Mouse (Mus musculus): ENCODE results near the gene Casp9. TPM values are rescaled to one million over a fixed set of nuclear protein-coding genes. Genes with fewer than 3 reads are reported as not detected.

Casp9 gene
- 23.4 to 41.6 TPM (median 39.5 TPM) in 3 replicates for total RNA-seq (2017)

DNA sequence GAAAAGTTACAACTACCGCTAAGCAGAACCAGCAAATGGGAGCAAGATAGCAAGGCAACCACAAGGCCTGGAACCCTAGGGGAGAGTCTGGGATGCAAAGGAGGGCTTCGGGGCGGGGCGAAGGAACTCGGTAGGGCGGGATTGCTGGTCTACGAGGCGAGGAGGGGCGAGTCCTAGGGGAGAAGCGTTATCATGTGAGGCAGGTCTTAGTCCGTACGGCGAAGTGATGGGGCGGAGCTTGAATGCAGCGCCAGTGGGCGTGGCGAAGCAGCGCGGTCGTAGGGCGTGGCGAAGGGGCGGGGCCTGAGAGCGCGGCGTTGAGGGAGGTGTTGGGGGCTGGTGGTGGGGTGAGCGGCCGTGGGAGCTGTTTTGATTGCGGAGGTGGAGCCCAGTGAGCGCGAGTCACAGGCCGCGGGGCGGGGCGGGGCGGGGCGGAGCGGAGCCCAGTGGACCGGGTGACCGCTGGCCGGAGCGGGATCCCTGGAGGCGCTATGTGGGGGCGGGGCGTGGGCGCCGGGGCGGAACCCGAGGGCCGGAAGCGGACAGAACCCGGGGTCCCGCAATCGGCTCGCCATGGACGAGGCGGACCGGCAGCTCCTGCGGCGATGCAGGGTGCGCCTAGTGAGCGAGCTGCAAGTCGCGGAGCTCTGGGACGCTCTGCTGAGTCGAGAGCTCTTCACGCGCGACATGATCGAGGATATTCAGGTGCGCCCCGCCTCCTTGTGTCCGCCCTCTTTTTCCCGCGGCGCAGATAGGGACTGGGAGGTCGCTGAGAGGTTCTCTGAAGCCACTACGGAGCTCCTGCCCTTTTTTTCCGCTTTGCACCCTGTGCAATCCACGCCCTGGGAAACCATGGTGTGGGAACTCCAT is at the start of gene Casp9:
Gene Casp9 (plus strand): TSS at position 331 of the 870 bp plus-strand sequence.
- ATAC-seq (replicated peaks; ENCODE audit: insufficient number of reproducible peaks, low FRiP score, low TSS enrichment, poor library complexity, severe bottlenecking): peak; percentile 72

DNA sequence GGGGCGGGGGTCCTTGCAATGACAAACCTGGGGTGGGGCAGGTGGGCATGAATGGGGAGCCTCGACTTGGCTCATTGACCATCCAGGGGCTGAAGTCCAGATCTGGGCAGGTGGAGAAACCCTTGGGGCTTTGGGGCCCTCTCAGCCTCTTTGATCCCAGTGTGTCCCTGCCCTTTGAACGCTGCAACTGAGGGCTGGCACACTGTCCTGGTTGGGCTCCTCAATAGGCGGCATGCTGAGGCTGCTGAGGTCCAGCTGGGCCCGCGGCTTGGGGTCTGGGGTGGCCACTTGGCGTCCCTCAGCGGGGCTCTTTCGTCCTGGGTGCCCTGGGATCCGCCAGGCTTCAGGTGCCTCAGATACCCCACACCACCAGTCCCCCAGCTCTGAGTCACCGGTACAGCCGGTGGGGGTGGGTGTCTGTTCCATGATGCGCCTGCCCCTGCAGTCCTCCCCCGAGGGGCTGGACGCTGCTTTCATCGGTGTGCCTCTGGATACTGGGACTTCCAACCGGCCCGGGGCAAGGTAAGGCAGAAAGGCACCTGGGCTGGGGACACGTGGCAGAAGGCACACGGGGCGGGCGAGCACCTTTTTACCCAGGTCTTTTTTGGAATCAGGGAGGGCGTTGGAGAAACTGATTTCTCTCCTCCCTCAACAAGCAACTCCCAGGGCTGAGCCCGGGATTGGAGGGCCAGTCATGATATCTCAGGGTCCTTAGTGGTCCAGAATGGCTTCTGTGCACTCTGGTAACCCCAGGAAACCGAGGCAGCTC is 46.6 kb upstream of the Casp9 start, which contains the start of gene Agmat:
Gene Agmat (plus strand): TSS at position 95 of the 769 bp plus-strand sequence.
- ATAC-seq (replicated peaks; ENCODE audit: insufficient number of reproducible peaks, low FRiP score, low TSS enrichment, poor library complexity, severe bottlenecking): no peak

DNA sequence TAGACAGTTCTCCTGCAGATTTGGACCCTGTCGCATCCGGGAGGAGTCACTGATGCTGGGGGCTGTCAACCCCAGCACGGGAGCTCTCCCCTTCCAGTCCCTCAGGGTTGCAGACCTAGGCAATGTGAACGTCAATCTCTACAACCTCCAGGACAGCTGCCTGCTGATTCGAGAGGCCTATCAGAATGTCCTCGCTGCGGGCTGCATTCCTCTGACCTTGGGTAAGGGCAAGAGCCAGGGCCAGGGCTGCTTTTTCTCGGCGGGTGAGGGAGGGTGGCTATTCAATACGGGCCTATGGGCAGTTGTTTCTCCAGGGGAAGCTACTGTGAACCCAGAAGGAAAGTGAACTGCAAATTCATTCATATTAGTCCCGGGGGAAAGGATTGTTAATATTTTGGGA is 43.9 kb upstream of the Casp9 start:
- ATAC-seq (replicated peaks; ENCODE audit: insufficient number of reproducible peaks, low FRiP score, low TSS enrichment, poor library complexity, severe bottlenecking): no peak

DNA sequence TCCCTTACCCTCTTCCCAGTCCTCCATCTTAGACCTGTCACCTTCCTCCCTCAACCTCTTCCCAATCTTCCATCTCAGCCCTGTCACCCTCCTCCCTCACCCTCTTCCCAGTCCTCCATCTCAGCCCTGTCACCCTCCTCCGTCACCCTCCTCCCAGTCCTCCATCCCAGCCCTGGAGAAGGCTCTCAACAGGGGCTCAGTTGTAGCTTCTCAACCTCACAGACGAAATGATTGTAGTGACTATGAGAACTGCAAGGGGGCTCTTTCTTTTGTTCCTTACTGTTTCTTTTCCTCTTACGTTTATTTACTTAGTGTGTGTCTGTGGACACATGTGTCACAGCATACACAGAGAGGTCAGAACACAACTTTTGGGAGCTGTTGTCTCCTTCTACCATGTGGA is 42.6 kb upstream of the Casp9 start:
- no peak for ATAC-seq (replicated peaks; ENCODE audit: insufficient number of reproducible peaks, low FRiP score, low TSS enrichment, poor library complexity, severe bottlenecking)

DNA sequence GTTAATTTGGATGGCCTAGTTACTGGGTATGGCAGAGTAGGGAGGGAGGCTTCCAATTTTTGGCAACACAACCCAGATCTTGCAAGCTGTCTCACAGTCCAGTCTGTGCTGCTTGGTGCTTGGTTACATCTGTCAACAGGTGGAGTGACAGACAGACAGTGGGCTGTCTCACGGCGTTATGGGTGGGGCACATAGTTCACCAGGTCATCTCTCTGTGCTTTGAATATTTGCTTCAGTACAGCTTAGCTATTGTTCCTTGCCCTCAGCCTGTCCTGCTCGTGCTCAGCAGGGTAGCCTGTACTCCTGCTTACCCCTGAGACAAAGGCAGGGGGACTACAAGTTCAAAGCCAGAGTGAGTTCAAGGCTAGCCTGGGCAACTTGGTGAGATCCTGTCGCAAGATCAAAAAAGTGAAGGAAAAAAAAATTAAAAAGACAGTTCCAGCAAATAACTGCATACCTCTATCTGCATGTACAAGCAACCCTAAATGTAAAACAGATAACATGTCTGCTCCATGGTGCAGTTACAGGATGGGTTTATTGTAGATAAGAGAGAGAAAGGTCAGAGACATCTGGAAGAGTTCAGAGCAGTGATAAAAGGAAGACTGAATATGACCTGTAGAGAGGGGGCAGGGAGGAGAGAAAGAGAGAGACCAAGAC is 41.9 kb upstream of the Casp9 start:
- ATAC-seq (replicated peaks; ENCODE audit: insufficient number of reproducible peaks, low FRiP score, low TSS enrichment, poor library complexity, severe bottlenecking): no peak

DNA sequence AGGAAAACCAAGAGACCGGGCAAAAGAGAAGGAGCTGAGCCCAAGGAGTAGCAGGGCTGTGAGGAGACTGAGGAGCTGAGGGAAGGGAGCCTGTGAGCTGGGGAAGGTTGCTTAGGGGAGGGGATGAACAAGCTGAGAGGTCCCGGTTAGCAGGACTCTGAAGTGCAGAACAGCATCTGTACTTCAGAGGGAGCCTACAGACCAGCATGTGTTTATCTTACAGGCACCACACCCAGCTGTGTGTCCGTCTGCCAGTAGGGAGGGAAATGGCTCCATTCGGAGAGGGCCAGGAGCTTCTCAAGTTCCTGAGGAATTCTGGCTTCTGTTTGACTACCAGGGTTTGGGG is 41.4 kb upstream of the Casp9 start:
- no peak for ATAC-seq (replicated peaks; ENCODE audit: insufficient number of reproducible peaks, low FRiP score, low TSS enrichment, poor library complexity, severe bottlenecking)

DNA sequence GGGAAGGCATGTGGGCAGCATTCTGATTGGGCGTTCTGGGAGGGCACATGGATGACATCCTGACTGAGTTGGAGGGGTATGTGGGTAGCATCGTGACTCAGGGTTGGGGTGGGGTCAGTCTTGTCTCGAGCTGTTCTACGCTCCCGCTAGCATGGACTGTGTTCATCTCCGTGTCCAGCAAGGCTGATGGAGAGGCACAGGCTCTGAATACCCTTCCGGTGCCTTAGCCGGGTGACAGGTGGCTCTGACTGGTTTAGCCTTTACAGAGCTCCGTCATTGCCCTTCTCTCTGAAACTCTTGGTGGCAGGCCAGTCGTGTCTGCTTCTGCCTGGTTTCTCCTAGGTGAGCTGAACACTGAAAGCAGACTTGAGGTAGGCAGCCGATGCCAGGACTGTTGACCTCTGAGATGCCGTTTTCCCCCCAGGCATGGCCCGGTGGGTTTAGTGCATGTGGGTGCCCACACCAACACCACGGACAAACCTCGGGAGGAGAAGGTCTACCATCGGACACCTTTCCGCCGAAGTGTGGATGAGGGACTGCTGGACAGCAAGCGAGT is 38.0 kb upstream of the Casp9 start:
- no peak for ATAC-seq (replicated peaks; ENCODE audit: insufficient number of reproducible peaks, low FRiP score, low TSS enrichment, poor library complexity, severe bottlenecking)

DNA sequence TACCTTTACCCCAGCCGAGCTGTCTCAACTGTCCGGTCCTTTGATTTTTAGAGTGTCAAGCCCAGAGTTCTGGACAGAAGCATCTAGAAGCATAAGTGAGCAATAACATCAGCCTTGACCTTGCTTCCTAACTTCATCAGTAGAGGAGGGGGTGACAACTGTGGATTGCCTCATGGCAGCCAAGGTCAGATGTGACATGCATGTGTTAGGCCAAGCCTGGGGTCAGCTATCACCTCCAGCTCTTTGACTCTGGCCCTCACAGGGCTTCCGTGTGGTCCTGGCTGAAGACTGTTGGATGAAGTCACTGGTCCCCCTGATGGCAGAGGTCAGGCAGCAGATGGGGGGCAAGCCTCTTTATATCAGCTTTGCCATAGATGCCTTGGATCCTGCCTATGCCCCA is 36.3 kb upstream of the Casp9 start:
- ATAC-seq (replicated peaks; ENCODE audit: insufficient number of reproducible peaks, low FRiP score, low TSS enrichment, poor library complexity, severe bottlenecking): no peak

DNA sequence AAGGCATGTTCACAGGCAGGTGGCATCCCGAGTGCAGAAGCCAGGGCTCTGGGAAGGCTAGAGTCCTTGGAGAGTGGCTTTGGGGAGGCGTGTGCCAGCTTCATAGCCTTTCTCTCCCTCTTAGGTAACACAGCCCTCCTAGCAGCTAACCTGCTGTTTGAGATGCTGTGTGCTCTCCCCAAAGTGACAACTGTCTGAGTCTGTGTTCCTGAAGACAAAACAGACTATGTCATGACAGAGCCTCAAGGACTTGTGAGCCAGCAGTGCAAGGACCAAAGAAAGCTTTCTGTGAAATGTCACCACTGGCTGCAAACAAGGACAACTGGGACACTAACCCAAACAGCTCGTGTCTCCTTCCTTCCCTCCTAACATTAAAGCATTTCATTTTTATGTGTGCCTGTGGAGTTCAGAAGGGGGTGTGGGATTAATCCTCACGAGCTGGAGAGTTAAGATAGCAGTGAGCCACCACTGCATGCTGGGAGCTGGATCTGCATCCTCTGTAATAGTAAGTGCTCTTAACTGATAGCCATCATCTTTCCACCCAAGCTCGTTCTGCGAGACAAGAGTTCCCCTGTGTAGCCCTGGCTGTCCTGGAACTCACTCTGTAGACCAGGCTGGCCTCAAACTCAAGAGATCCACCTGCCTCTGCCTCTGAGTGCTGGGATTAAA is 34.4 kb upstream of the Casp9 start:
- ATAC-seq (replicated peaks; ENCODE audit: insufficient number of reproducible peaks, low FRiP score, low TSS enrichment, poor library complexity, severe bottlenecking): no peak

DNA sequence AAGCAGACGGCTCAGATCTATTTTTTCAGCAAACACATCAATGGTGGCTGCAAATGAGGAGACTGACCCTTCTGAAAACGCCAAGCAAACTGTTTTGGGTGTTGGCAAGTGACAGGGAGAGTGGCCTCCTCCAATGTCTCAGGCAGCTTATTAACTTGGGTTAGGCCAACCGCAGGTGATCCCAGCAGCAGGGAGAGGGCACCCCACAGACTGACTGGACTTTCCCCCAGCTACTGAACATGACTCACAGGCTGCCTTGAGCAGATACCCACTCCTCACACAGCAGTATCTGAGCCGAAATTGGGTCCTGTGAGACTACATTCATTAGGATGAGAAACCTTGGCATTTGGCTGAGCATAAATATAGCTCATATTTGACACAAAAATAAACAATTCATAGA is 32.5 kb upstream of the Casp9 start:
- ATAC-seq (replicated peaks; ENCODE audit: insufficient number of reproducible peaks, low FRiP score, low TSS enrichment, poor library complexity, severe bottlenecking): no peak

DNA sequence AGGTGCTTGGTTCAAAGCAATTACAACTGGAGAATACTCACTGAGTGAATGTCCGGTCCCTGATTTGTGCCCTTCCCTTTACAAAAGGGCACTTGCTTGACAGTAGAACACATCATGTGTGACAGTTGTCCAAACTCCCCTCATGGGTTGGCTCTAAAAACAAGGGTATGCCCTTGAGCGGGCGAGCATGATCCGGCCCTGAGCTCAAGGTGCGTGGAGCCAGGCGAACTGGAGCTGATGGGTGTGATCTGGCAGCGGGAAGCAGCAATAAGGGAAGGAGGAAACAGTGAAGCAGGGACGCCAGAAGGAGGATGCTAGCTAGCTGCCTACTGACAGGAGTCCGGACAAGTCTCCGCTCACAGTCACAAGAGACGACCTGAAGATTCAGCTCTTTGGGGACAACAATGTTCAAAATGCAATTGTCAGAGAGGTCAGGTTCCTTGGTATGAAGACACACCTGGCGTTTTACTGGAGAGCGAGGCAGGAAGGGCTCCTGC is 31.3 kb upstream of the Casp9 start:
- ATAC-seq (replicated peaks; ENCODE audit: insufficient number of reproducible peaks, low FRiP score, low TSS enrichment, poor library complexity, severe bottlenecking): no peak

DNA sequence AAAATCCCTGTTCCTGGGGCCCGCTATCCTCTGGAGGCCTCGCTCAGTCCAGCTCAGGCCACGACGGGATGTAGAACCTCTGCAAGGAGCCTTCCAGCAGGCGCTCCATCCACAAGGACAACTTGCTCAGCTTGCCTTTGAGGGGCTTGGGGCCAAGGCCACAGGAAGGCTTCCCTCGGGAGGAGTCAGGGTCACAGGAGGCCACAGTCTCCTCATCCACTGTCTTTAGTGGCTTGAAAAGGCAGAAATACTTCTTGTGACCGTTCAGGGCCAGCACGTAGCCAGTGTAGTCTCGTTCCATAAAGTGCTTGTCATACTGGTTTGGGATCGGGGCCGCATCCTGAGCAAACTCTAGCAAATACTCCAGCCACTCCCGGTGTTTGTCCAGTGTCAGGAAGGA is 29.9 kb upstream of the Casp9 start:
- no peak for ATAC-seq (replicated peaks; ENCODE audit: insufficient number of reproducible peaks, low FRiP score, low TSS enrichment, poor library complexity, severe bottlenecking)

DNA sequence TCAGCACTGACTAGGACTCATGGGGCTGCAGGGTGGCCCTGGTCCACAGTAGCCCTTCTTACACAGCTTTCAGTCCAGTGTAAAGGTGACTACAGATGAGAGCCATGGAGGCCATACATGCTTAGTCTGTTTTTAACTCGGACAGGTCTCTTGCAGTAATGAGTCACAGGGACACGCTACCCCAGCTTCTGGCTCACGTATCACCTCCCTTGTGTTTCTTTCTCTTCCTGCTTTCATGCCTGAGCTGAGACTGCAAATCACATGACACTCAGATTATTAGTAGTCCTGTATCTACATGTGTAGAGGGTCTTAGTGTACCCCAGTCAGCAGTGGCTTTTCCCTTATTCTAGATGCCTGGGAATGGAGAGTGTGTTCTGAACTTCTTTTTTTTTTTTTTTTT is 28.4 kb upstream of the Casp9 start:
- no peak for ATAC-seq (replicated peaks; ENCODE audit: insufficient number of reproducible peaks, low FRiP score, low TSS enrichment, poor library complexity, severe bottlenecking)

DNA sequence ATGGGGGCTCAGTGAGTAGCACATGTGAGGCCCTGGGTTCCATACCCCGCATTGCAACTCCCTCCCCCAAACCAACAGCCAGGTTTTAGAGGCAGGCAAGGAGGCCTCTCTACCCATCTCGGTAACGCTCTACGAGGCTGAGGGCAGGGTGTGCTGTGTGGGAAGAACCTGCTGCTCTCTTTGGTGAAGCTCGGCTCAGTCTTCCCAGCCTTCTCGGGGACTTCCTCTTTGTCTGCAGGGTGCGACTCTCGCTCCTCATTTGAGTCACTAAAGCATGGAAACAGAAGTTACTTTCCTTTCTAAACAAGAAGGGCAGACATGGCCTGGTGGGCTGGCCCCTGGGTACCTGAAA is 27.1 kb upstream of the Casp9 start:
- ATAC-seq (replicated peaks; ENCODE audit: insufficient number of reproducible peaks, low FRiP score, low TSS enrichment, poor library complexity, severe bottlenecking): peak; percentile 73

DNA sequence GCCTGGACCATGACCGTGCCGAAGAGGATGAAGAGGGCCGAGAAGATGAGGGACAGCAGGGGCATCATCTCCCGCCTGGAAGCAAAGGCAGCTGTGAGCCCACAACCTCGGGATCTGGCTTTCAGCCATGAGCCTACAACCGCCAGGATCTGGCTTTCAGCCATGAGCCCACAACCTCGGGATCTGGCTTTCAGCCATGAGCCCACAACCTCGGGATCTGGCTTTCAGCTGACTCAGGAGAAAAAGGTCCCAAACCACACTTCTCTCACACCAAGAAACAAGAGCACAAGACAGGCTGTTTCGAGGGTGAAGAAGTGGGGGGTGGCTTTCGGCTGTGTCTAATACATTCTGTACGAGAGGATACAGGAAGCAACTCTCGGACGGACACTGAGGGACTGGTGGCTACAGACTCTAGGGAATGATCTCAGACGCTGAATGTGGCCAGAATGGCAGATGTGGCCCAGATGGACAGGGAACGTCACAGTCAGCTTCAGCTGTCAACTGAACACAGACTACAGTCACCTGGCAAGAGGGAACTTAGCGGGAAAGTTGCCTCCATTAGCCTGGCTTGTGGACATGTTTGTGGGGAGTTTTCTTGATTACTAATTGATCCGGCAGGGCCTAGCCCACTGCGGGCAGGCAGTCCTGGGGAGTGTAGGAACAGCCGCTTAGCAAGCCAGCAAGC is 26.6 kb upstream of the Casp9 start:
- no peak for ATAC-seq (replicated peaks; ENCODE audit: insufficient number of reproducible peaks, low FRiP score, low TSS enrichment, poor library complexity, severe bottlenecking)

DNA sequence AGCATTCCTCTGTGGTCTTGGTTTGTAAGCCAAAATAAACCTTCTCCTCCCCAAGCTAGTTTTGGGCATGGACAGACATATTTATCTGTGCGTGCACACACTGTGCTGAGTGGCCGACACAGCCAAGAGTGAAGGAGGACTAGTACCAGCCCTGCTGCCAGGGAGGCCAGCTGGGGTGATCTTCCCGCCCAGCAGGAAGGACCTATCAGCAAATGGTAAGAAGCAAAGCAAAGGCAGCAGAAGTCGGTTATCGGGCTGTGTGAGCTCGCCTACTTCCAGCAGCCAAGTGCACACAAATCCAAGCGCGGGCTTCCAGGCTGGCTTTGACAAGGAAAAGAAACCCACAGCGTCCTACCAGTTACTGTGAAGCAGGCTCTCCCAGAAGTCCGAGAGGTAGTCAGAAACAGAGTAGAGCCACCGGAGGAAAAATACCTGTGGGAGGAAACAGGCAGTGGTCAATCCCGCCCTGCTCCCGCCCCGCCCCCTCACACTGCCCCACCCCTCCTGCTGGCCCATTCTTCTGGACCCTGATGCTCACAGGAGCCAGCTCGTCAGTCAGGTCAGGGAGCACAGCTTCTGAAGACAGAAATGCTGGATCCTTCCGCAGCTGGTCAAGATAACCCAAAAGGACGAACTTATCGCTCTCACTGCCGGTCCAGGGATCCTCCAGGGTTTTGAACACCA is 25.9 kb upstream of the Casp9 start:
- no peak for ATAC-seq (replicated peaks; ENCODE audit: insufficient number of reproducible peaks, low FRiP score, low TSS enrichment, poor library complexity, severe bottlenecking)

DNA sequence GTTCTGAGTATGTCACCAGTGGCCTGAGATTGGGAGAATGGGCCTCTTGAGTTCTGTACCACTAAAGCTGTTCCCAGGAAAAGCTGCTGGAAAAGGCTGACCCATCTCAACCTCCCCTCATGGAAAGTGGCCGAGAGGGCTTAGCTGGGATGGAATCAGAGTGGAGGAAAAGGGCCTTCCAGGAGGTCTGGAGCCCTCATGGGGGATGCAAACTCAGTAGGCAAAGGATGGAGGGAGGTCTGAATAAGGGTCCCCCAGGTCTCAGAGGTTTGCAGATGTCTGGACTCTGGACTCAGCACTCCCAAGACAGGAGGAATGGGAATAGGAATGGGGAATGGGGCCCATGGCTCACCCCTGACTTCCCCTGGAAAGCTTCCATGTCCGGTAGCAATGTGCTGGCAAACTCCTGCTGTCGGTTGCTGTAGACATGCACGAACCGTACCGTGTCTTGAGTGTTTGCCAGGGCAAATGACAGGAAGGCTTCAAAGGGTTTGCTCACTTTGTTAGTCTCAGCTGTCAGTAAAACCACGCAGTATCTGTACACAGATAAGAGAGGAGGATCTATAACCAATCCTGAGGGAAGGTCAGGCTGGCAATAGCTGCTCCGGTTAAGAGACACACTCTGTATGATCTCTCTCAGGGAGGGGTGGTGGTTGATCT is 23.8 kb upstream of the Casp9 start:
- no peak for ATAC-seq (replicated peaks; ENCODE audit: insufficient number of reproducible peaks, low FRiP score, low TSS enrichment, poor library complexity, severe bottlenecking)

All from monocyte, adult 5-6 weeks (primary cell).